Mouse (Mus musculus) layer of hippocampus, adult 2 months (tissue): ENCODE results near the gene Vps16. TPM values are rescaled to one million over a fixed set of nuclear protein-coding genes. Genes with fewer than 3 reads are reported as not detected.
A peak's percentile ranks its signal among the peaks of the same experiment; 100 is the strongest.

Experiments
- DNase-seq, 2 experiments: peaks; one replicate each; pipeline ENCODE4 v3.0.0; 2022; ENCODE audit warnings: low spot score in 2 of 2
- H3K27ac ChIP-seq: fragments of 200-600 bp; 2 replicates; pipeline ENCODE4 v1.8.1; 2022
- H3K4me3 ChIP-seq: fragments of 200-600 bp; 2 replicates; pipeline ENCODE4 v1.8.1; 2022; ENCODE audit warnings: mild to moderate bottlenecking
- CTCF ChIP-seq: fragments of 200-600 bp; conservative IDR thresholded peaks from 2 replicates; pipeline ENCODE4 v1.8.1; 2022; ENCODE audit warnings: antibody characterized with exemption, mild to moderate bottlenecking, moderate library complexity
- total RNA-seq, 2 experiments: library from RNA; stranded (reverse); gene quantifications; 2 replicates each; pipeline ENCODE4 v1.2.3; 2021

Gene Vps16
- total RNA-seq, 2 experiments from 2014 or later: 91.3 to 104 TPM

DNA sequence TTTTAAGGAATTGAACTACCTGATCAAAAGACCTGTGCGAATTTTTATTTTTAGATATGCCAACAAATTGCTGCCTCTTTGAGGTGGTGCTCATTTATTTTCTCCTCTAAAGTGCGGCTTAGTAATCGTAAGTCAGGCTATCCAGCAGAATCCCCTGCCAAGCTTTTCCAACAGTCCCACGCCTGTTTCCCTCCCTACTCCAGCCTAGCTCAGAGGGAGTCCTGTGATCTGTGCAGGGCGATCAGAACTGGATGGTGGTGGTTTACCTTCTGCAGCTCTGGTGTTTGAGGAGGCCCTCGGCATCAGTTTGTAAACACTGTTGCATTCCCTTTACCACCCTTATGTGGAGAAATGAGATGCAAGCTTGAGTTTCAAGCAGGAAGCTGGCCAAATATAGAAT, 29.3 kb downstream of the Vps16 start:
- peak overlapping the region; percentile 94 for H3K27ac ChIP-seq
- no peak for TF ChIP-seq CTCF
- peak overlapping the region; percentile 27 for H3K4me3 ChIP-seq
- DNase-seq: no peak

- peak in 1 of 2 experiments; percentile 36 for DNase-seq
- H3K27ac ChIP-seq: peak overlapping the region; percentile 61
- H3K4me3 ChIP-seq: no peak overlapping the region
- no peak for TF ChIP-seq CTCF
Observed at GRCm38 (mm10) chr2:130454748-130455370, 30.7 kb downstream of the Vps16 start.

GRCm38 (mm10) chr2:130457871-130458270, 33.7 kb downstream of the Vps16 start:
- no peak for TF ChIP-seq CTCF

DNA sequence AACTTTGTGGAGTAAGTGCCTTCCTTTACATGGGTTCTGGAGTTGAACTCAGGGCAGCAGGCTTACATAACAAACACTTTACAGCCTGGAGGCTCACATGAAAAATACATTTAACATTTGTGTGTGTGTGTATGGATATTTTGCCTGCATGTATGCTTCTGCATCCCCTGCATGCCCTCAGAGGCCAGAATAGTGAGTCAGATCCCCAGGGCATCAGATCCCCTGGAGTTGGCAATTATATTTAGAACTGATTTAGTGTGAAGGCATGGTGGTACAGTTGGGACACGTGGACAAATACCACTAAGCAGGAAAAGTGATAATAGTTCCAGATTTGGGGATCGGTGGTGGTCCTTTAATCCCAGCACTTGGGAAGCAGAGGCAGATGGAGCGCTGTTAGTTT, 35.4 kb downstream of the Vps16 start:
- no peak for TF ChIP-seq CTCF
- DNase-seq: no peak
- H3K27ac ChIP-seq: peak overlapping the region; percentile 68; the same call in 1 of the 2 replicates
- H3K4me3 ChIP-seq: no peak overlapping the region

More at GRCm38 (mm10) chr2:130457871-130458270, 33.7 kb downstream of the Vps16 start:
- no peak overlapping the region for H3K27ac ChIP-seq
- DNase-seq: no peak
- no peak overlapping the region for H3K4me3 ChIP-seq

DNA sequence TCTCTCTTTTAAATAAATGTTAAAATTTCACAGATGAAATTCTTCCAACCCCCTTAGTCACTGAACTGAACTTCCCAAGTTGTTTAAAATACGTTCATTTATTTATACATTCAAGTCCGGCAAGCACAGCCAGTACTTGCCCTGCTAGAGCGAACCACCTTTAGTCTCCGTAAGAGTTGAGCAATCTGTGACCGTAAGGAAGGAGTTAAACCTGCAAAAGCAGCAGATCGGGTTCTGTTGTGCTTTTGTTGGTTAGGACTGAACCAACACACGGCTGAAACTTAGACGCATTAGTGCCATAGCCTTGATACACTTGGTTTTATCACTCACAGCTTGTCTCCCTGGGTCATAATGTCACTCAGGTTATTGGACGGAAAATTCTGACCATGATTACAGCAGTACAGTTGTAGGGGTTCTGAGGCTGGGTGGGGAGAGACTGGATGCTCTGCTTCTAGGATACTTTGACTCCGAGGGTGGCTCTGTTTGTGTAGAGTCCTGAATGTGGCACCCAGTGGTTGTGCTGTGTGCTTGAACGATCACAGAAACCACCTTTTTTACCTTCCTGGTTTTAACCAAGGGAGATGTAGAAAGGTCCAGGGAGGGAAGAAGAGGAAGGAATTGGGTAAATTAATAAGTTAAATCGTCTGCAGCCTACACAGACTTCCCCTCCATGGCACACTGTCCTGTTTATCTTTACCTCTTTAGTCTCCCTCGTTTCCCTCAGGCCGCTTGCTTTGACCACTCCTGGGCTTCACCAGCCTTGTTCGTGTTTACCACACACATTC, 37.3 kb downstream of the Vps16 start:
- Histone ChIP-seq H3K4me3 (no peak overlapping the region), H3K27ac (peak overlapping the region; percentile 68; the same call in 1 of the 2 replicates)
- TF ChIP-seq CTCF: no peak
- DNase-seq: no peak

DNA sequence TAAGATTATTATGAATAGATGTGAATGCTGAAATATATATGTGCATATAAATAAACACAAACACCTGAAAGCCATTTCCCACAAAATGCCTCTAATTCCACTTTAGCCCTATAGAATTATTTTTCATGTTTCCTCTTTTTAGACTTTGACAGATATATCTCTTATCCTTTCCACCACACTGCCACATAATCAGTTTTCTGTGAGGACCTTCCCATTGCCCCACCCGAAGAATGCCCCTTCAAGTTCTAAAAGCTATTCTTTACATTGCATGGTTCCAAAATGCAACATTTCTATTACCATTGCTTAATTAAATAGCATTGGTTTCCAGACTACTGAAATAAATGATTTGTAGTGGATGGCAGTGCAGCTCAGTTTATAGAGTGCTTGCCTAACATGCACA, 42.3 kb downstream of the Vps16 start:
- H3K4me3 ChIP-seq: no peak overlapping the region
- no peak for TF ChIP-seq CTCF
- peak overlapping the region; percentile 70 for H3K27ac ChIP-seq
- no peak for DNase-seq

GRCm38 (mm10) chr2:130469366-130469765, 45.2 kb downstream of the Vps16 start:
- no peak overlapping the region; the same call in 1 of the 2 replicates for H3K4me3 ChIP-seq
- no peak for TF ChIP-seq CTCF
- peak overlapping the region; percentile 85 for H3K27ac ChIP-seq
- DNase-seq: peak in 1 of 2 experiments; percentile 77

GRCm38 (mm10) chr2:130469935-130470334, 45.8 kb downstream of the Vps16 start:
- no peak for DNase-seq
- TF ChIP-seq CTCF: no peak
- peak overlapping the region; percentile 85 for H3K27ac ChIP-seq
- no peak overlapping the region; the same call in 1 of the 2 replicates for H3K4me3 ChIP-seq

DNA sequence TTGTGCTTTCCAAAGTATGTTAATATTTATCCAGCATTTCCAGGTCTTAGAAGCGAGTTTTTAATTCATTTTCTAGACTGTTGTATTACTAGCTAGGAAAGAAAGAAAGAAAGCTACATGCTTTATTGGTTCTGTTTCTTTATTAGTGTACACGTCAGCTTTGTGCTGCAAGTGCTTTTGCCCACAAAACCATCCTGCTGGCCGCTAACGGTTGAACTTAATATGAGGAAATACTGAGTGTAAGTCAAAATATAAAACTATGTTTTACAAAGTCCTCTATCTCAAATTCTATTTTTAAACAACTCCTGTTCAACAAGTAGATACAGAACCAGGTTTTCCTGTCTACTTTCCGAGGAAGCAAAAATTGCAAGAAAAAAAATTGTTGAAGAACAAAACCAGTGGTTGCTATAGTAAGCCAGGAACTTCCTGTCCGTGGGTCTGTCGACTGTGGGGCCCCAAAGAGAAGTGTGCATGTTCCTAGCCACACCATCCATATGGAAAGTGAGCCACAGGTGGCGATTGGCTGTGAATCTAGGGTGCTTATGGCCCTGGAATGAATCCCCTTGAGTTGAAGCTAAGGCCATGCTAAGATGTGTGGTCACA, 48.9 kb downstream of the Vps16 start:
- H3K4me3 ChIP-seq: no peak overlapping the region

GRCm38 (mm10) chr2:130475764-130476163, 51.6 kb downstream of the Vps16 start:
- no peak overlapping the region for H3K4me3 ChIP-seq
- TF ChIP-seq CTCF: no peak
- H3K27ac ChIP-seq: peak overlapping the region; percentile 66; the same call in 1 of the 2 replicates
- DNase-seq: no peak

More for the DNA sequence above, 48.9 kb downstream of the Vps16 start:
- H3K27ac ChIP-seq: peak overlapping the region; percentile 81
- TF ChIP-seq CTCF: no peak
- DNase-seq: no peak

GRCm38 (mm10) chr2:130476666-130477297, 52.6 kb downstream of the Vps16 start:
- no peak for DNase-seq
- no peak overlapping the region for H3K4me3 ChIP-seq
- peak overlapping the region; percentile 66 for H3K27ac ChIP-seq
- no peak for TF ChIP-seq CTCF

- Histone ChIP-seq H3K4me3 (no peak overlapping the region), H3K27ac (0 out of 2 replicates have a peak overlapping the region, but pooled peaks have one; percentile 51)
- DNase-seq: no peak
- no peak for TF ChIP-seq CTCF
Observed at GRCm38 (mm10) chr2:130482177-130482576, 58.0 kb downstream of the Vps16 start.

DNA sequence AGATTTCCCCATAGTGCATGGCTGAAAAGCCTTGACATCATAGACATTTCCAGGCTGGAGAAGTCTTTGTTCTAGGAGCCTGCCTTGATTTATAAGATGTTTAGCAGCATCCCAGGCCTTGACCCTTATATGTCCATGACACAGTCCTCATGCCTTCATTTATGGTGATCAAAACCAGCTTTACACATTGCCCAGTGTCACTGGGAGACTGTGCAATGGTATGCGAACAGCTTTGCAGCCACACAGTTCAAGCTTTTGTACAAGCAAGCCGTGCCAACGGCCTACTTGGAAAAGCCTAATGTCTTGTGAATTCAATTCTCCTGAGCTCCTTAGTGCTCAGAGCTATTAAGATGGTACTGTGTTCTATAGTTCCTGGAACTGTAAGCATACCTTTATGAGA, 58.6 kb downstream of the Vps16 start:
- TF ChIP-seq CTCF: no peak
- DNase-seq: no peak
- Histone ChIP-seq H3K27ac (peak overlapping the region; percentile 51; the same call in 1 of the 2 replicates), H3K4me3 (no peak overlapping the region)
